Mouse (Mus musculus) G1E (cell line): ENCODE results near the gene Wdr19. TPM values are rescaled to one million over a fixed set of nuclear protein-coding genes. Genes with fewer than 3 reads are reported as not detected.

Source experiments
- ATAC-seq: 2 replicates; pipeline ENCODE4 v1.8.0; 2016; ENCODE audit warnings: mild to moderate bottlenecking; ENCODE audit not compliant: insufficient number of reproducible peaks, poor library complexity, low FRiP score, severe bottlenecking; ENCODE audit errors: extremely low read depth
- DNase-seq: peaks from one replicate; pipeline ENCODE4 v3.0.0; 2012; ENCODE audit warnings: low spot score
- H3K27me3 ChIP-seq: 2 replicates; pipeline ENCODE4 v1.6.1; 2012; ENCODE audit warnings: mild to moderate bottlenecking, low read length, inconsistent platforms; ENCODE audit not compliant: insufficient read depth
- H3K36me3 ChIP-seq: replicated peaks from 2 replicates; pipeline ENCODE3; 2012; ENCODE audit warnings: mild to moderate bottlenecking, inconsistent platforms
- H3K4me1 ChIP-seq: 2 replicates; pipeline ENCODE4 v1.6.1; 2012; ENCODE audit warnings: low read depth, low read length, inconsistent platforms, mixed read lengths; ENCODE audit not compliant: insufficient read depth
- H3K4me3 ChIP-seq: 2 replicates; pipeline ENCODE4 v1.5.1; 2012; ENCODE audit warnings: low read depth, mild to moderate bottlenecking, inconsistent platforms, low read length, moderate library complexity, mixed read lengths
- H3K9me3 ChIP-seq: replicated peaks from 2 replicates; pipeline ENCODE4 v1.6.1; 2012; ENCODE audit warnings: inconsistent platforms
- CTCF ChIP-seq: IDR thresholded peaks from 2 replicates; pipeline ENCODE4 v1.5.1; 2012; ENCODE audit warnings: low read depth, low read length, inconsistent platforms, mixed read lengths
- GATA1 ChIP-seq: IDR thresholded peaks from 2 replicates; pipeline ENCODE4 v1.6.1; 2012; ENCODE audit warnings: borderline replicate concordance, low read length, inconsistent platforms, mixed read lengths
- GATA2 ChIP-seq: IDR thresholded peaks from 2 replicates; pipeline ENCODE4 v1.6.1; 2012; ENCODE audit warnings: low read depth, low read length, inconsistent platforms, borderline replicate concordance
- POLR2AphosphoS5 ChIP-seq: IDR thresholded peaks from 2 replicates; pipeline ENCODE4 v1.6.1; 2012; ENCODE audit warnings: low read depth, low read length, inconsistent platforms; ENCODE audit not compliant: insufficient replicate concordance
- TAL1 ChIP-seq: conservative IDR thresholded peaks from 2 replicates; pipeline ENCODE4 v1.6.1; 2012; ENCODE audit warnings: low read depth, low read length, inconsistent platforms, mixed read lengths
- polyA plus RNA-seq: library from polyadenylated mRNA; stranded (reverse); fragments of >175 nt; gene quantifications from 2 replicates; pipeline ENCODE4 v1.2.3, GENCODE M21; 2012
- total RNA-seq, 2 experiments: library from RNA; stranded (forward) in 1 of 2; stranded (reverse) in 1 of 2; fragments of 200-1000 nt in 1 of 2; fragments of >200 nt in 1 of 2; fragmentation: Nextera tagmentation in 1 of 2; gene quantifications; 2 replicates each; pipeline ENCODE4 v1.2.3; 2014 to 2017

Gene Wdr19
- total and polyA plus RNA-seq, 3 experiments = 0.49 to 8.7 (median 6.3) TPM

- peaks cover 2% of the 10 kb centered on the region; the same call in 1 of the 2 replicates for H3K27me3 ChIP-seq
- no peaks in the 10 kb centered on the region for H3K36me3 ChIP-seq
- no peak for DNase-seq
- H3K9me3 ChIP-seq = no peaks in the 10 kb centered on the region
- ATAC-seq = no peak
- no peaks in the 10 kb centered on the region for H3K4me1 ChIP-seq
- no peak overlapping the region for H3K4me3 ChIP-seq
- TF ChIP-seq GATA1 (no peak), GATA2 (no peak), CTCF (no peak), TAL1 (no peak), POLR2AphosphoS5 (no peak)
These were observed 17.2 kb upstream of the Wdr19 start for GRCm38 (mm10) chr5:65182268-65182667.

- DNase-seq (no peak), ATAC-seq (no peak)
- H3K9me3 ChIP-seq = peaks cover 5% of the 10 kb centered on the region; the same call in 1 of the 2 replicates
- no peaks in the 10 kb centered on the region for H3K36me3 ChIP-seq
- no peak for TF ChIP-seq TAL1
- H3K4me1 ChIP-seq = 0 out of 2 replicates have a peak, but pooled peaks cover 3% of the 10 kb centered on the region
- H3K27me3 ChIP-seq = peaks cover 3% of the 10 kb centered on the region; the same call in 1 of the 2 replicates
- H3K4me3 ChIP-seq = no peak overlapping the region
These were observed 7.9 kb upstream of the Wdr19 start for GRCm38 (mm10) chr5:65191601-65192000.

GRCm38 (mm10) chr5:65194441-65194840 is 5.1 kb upstream of the Wdr19 start:
- peaks cover 5% of the 10 kb centered on the region; the same call in 1 of the 2 replicates for H3K27me3 ChIP-seq
- DNase-seq = no peak

GRCm38 (mm10) chr5:65204726-65205125 is 5.2 kb downstream of the Wdr19 start:
- ATAC-seq = no peak
- DNase-seq = no peak
- Histone ChIP-seq H3K27me3 (peaks cover 2% of the 10 kb centered on the region; the same call in 1 of the 2 replicates), H3K36me3 (no peaks in the 10 kb centered on the region), H3K9me3 (no peaks in the 10 kb centered on the region), H3K4me3 (no peak overlapping the region), H3K4me1 (peaks cover 9% of the 10 kb centered on the region)
- no peak for TF ChIP-seq POLR2AphosphoS5
- no peak for TF ChIP-seq GATA2
- TF ChIP-seq TAL1 = no peak
- TF ChIP-seq GATA1 = no peak
- TF ChIP-seq CTCF = no peak

More at GRCm38 (mm10) chr5:65194441-65194840, 5.1 kb upstream of the Wdr19 start:
- peaks cover 8% of the 10 kb centered on the region; the same call in 1 of the 2 replicates for H3K4me1 ChIP-seq
- peaks cover 5% of the 10 kb centered on the region; the same call in 1 of the 2 replicates for H3K9me3 ChIP-seq
- no peak overlapping the region for H3K4me3 ChIP-seq
- ATAC-seq = no peak
- no peak for TF ChIP-seq GATA2
- TF ChIP-seq POLR2AphosphoS5 = no peak
- no peaks in the 10 kb centered on the region for H3K36me3 ChIP-seq

GRCm38 (mm10) chr5:65213321-65213720 is 13.8 kb downstream of the Wdr19 start:
- no peaks in the 10 kb centered on the region for H3K36me3 ChIP-seq
- TF ChIP-seq GATA1 = no peak
- peak; percentile 97 for TF ChIP-seq CTCF
- no peaks in the 10 kb centered on the region; the same call in 1 of the 2 replicates for H3K27me3 ChIP-seq
- no peaks in the 10 kb centered on the region for H3K4me1 ChIP-seq
- DNase-seq = no peak
- H3K9me3 ChIP-seq = no peaks in the 10 kb centered on the region
- H3K4me3 ChIP-seq = no peak overlapping the region
- ATAC-seq = no peak

GRCm38 (mm10) chr5:65217305-65218269 is 18.1 kb downstream of the Wdr19 start:
- no peaks in the 10 kb centered on the region for H3K36me3 ChIP-seq
- H3K27me3 ChIP-seq = no peaks in the 10 kb centered on the region; the same call in 1 of the 2 replicates
- no peak overlapping the region for H3K4me3 ChIP-seq
- no peak for TF ChIP-seq POLR2AphosphoS5
- ATAC-seq (no peak), DNase-seq (no peak)
- no peaks in the 10 kb centered on the region for H3K4me1 ChIP-seq
- H3K9me3 ChIP-seq = no peaks in the 10 kb centered on the region

GRCm38 (mm10) chr5:65221037-65221436 is 21.5 kb downstream of the Wdr19 start:
- Histone ChIP-seq H3K4me1 (no peaks in the 10 kb centered on the region), H3K36me3 (no peaks in the 10 kb centered on the region), H3K9me3 (no peaks in the 10 kb centered on the region), H3K27me3 (no peaks in the 10 kb centered on the region), H3K4me3 (no peak overlapping the region)
- ATAC-seq (no peak), DNase-seq (no peak)
- no peak for TF ChIP-seq POLR2AphosphoS5
- no peak for TF ChIP-seq TAL1
- TF ChIP-seq GATA1 = no peak
- no peak for TF ChIP-seq GATA2
- no peak for TF ChIP-seq CTCF
